Mouse (Mus musculus) liver, adult 2 months (tissue): Measurements from ENCODE around the gene Abcc8. TPM values are rescaled to one million over a fixed set of nuclear protein-coding genes. Genes with fewer than 3 reads are reported as not detected.

Experiments
- DNase-seq: peaks from one replicate; pipeline ENCODE4 v3.0.0-alpha.2; 2011; ENCODE audit warnings: low read depth, low spot score; ENCODE audit errors: extremely low read depth
- H3K27ac ChIP-seq: fragments of 200-500 bp; replicated peaks from 2 replicates; pipeline ENCODE4 v1.5.1; 2012; ENCODE audit warnings: low read depth, mild to moderate bottlenecking, control low read depth, inconsistent platforms, low read length; ENCODE audit not compliant: insufficient read depth
- H3K27me3 ChIP-seq: fragments of 200-500 bp; 2 replicates; pipeline ENCODE4 v1.6.1; 2012; ENCODE audit warnings: mild to moderate bottlenecking, moderate library complexity, low read length, inconsistent platforms; ENCODE audit not compliant: control insufficient read depth, insufficient read depth
- H3K36me3 ChIP-seq: fragments of 200-500 bp; 2 replicates; pipeline ENCODE4 v1.6.1; 2012; ENCODE audit warnings: low read length, inconsistent platforms; ENCODE audit not compliant: control insufficient read depth, insufficient read depth
- H3K4me1 ChIP-seq: fragments of 200-500 bp; 2 replicates; pipeline ENCODE4 v1.6.1; 2011; ENCODE audit warnings: low read length; ENCODE audit not compliant: control insufficient read depth, insufficient read depth
- H3K4me3 ChIP-seq: fragments of 200-500 bp; 2 replicates; pipeline ENCODE4 v1.5.1; 2011; ENCODE audit warnings: low read depth, mild to moderate bottlenecking, control low read depth, low read length, moderate library complexity; ENCODE audit not compliant: insufficient read depth
- H3K79me2 ChIP-seq: fragments of 200-500 bp; 2 replicates; pipeline ENCODE4 v1.6.1; 2012; ENCODE audit warnings: inconsistent platforms, mild to moderate bottlenecking, low read length, moderate library complexity; ENCODE audit not compliant: control insufficient read depth, insufficient read depth
- H3K9ac ChIP-seq: fragments of 200-500 bp; 2 replicates; pipeline ENCODE4 v1.6.1; 2012; ENCODE audit warnings: low read depth, mild to moderate bottlenecking, control low read depth, inconsistent platforms, low read length
- CTCF ChIP-seq: fragments of 200-500 bp; IDR thresholded peaks from 2 replicates; pipeline ENCODE4 v1.5.1; 2011; ENCODE audit warnings: low read depth, low read length, control low read depth
- POLR2A ChIP-seq: fragments of 200-500 bp; IDR thresholded peaks from 2 replicates; pipeline ENCODE4 v1.6.1; 2011; ENCODE audit warnings: low read length, control low read depth; ENCODE audit not compliant: insufficient read depth; ENCODE audit errors: extremely low read depth
- WGBS: fragments of 180-500 bp; shearing (Covaris S2); methylation state at CpG from one replicate; pipeline ENCODE4 v1.1.7; 2018; 5-methylcytosine and 5-hydroxymethylcytosine counted together
- polyA plus RNA-seq: library from polyadenylated mRNA; depleted of rRNA; stranded (reverse); fragments of >200 nt; gene quantifications from 2 replicates; pipeline ENCODE4 v1.2.3, GENCODE M21; 2012
- total RNA-seq: library from RNA; depleted of rRNA; stranded (reverse); fragments of >200 nt; gene quantifications from 2 replicates; pipeline ENCODE4 v1.2.3, GENCODE M21; 2014

Abcc8 gene
- total and polyA plus RNA-seq, 2 experiments: not detected

- Histone ChIP-seq H3K9ac (no peak overlapping the region), H3K36me3 (no peaks in the 10 kb centered on the region), H3K27me3 (peaks cover 2% of the 10 kb centered on the region; the same call in 1 of the 2 replicates), H3K4me1 (no peaks in the 10 kb centered on the region), H3K79me2 (no peaks in the 10 kb centered on the region), H3K4me3 (no peak overlapping the region), H3K27ac (no peak overlapping the region)
- TF ChIP-seq CTCF: no peak
- TF ChIP-seq POLR2A: no peak
- no peak for DNase-seq
- WGBS: 78% methylated on average over 19 of the region's 19 CpGs
Observed at GRCm38 (mm10) chr7:46098221-46098918, 81.5 kb downstream of the Abcc8 start.

- Histone ChIP-seq H3K27ac (no peak overlapping the region), H3K79me2 (no peaks in the 10 kb centered on the region), H3K4me3 (no peak overlapping the region), H3K27me3 (peaks cover 2% of the 10 kb centered on the region; the same call in 1 of the 2 replicates), H3K36me3 (no peaks in the 10 kb centered on the region), H3K4me1 (no peaks in the 10 kb centered on the region), H3K9ac (no peak overlapping the region)
- TF ChIP-seq CTCF: no peak
- no peak for TF ChIP-seq POLR2A
- 57% methylated on average over 4 of the region's 4 CpGs for WGBS
- no peak for DNase-seq
Observed at GRCm38 (mm10) chr7:46097319-46097783, 82.5 kb downstream of the Abcc8 start.

- H3K27me3 ChIP-seq: peaks cover 2% of the 10 kb centered on the region; the same call in 1 of the 2 replicates
- no peak overlapping the region for H3K4me3 ChIP-seq
- 2% methylated on average over 4 of the region's 4 CpGs for WGBS
Observed at GRCm38 (mm10) chr7:46096136-46096535, 83.7 kb downstream of the Abcc8 start.

DNA sequence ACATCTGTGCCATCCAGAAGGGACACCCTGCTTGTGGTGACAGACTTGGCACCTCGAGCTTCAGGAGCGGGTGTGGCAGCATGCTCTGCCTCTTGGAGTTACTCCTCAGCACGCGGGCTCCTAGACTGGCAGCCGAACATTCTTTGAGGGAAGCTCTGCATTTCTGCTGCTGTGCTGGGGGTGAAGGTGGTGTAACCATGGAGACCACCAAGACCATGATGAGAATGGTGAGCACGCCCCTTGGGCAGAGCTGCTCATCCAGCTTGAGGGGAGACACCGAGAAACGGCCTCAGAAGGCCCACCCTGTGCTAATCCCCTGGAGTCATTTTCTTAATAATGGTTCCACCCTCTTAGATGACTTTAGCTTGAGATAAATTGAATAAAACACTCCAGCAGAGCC is 87.0 kb downstream of the Abcc8 start:
- no peaks in the 10 kb centered on the region for H3K79me2 ChIP-seq
- H3K9ac ChIP-seq: no peak overlapping the region
- no peak for TF ChIP-seq POLR2A
- TF ChIP-seq CTCF: no peak
- H3K4me3 ChIP-seq: no peak overlapping the region
- no peaks in the 10 kb centered on the region for H3K36me3 ChIP-seq
- no peak overlapping the region for H3K27ac ChIP-seq
- H3K4me1 ChIP-seq: no peaks in the 10 kb centered on the region
- H3K27me3 ChIP-seq: no peaks in the 10 kb centered on the region
- DNase-seq: no peak
- WGBS: 58% methylated on average over 8 of the region's 8 CpGs

More at GRCm38 (mm10) chr7:46096136-46096535, 83.7 kb downstream of the Abcc8 start:
- no peak overlapping the region for H3K27ac ChIP-seq
- no peaks in the 10 kb centered on the region for H3K79me2 ChIP-seq
- no peaks in the 10 kb centered on the region for H3K4me1 ChIP-seq
- H3K9ac ChIP-seq: no peak overlapping the region
- no peaks in the 10 kb centered on the region for H3K36me3 ChIP-seq
- DNase-seq: peak; percentile 31
- TF ChIP-seq CTCF (peak; percentile 84), POLR2A (no peak)

GRCm38 (mm10) chr7:46088241-46088640 is 91.6 kb downstream of the Abcc8 start:
- no peak for TF ChIP-seq CTCF
- no peak for TF ChIP-seq POLR2A
- peaks cover 2% of the 10 kb centered on the region; the same call in 1 of the 2 replicates for H3K36me3 ChIP-seq
- H3K4me3 ChIP-seq: no peak overlapping the region
- no peaks in the 10 kb centered on the region for H3K27me3 ChIP-seq
- no peaks in the 10 kb centered on the region for H3K4me1 ChIP-seq
- no peak overlapping the region for H3K9ac ChIP-seq
- no peak for DNase-seq
- H3K27ac ChIP-seq: no peak overlapping the region
- WGBS: 78% methylated on average over 6 of the region's 6 CpGs
- H3K79me2 ChIP-seq: no peaks in the 10 kb centered on the region

GRCm38 (mm10) chr7:46086378-46086777 is 93.5 kb downstream of the Abcc8 start:
- Histone ChIP-seq H3K27ac (no peak overlapping the region), H3K4me1 (no peaks in the 10 kb centered on the region), H3K9ac (no peak overlapping the region), H3K4me3 (no peak overlapping the region), H3K79me2 (no peaks in the 10 kb centered on the region), H3K36me3 (peaks cover 11% of the 10 kb centered on the region), H3K27me3 (no peaks in the 10 kb centered on the region)
- TF ChIP-seq CTCF: no peak
- TF ChIP-seq POLR2A: no peak
- no peak for DNase-seq
- 90% methylated on average over 6 of the region's 6 CpGs for WGBS
